Mouse (Mus musculus) lung, postnatal 0 days (tissue): ENCODE measurements at regions not wholly inside any gene's neighbourhood (a gene's known extent, or its start where the extent isn't known, plus 50 kb on each side); places are given as distances from the start of the nearest gene placed in this dataset.

Source experiments
- CTCF ChIP-seq: IDR thresholded peaks from 2 replicates; pipeline ENCODE4 v1.5.1; 2016; ENCODE audit warnings: antibody characterized with exemption, mild to moderate bottlenecking
- EP300 ChIP-seq: IDR thresholded peaks from 2 replicates; pipeline ENCODE4 v1.6.1; 2016; ENCODE audit warnings: antibody characterized with exemption, mild to moderate bottlenecking, control low read depth

DNA sequence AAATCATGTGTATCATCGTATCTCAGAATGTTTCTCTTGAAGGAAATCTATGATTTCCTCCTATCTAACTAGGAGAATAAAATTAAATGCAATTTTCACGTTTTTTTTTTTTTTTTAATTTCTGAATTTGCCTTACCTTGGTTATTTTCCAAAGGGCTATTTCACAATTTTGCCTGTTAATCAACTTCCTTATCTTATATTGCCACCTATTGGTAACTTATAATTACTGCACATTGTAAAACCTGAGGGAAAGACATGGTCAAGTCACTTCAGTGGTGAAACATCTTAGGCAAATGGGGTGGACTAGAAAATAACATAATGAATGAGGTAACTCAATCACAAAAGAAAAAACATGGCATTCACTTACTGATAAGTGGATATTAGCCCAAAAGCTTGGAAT lies 232.0 kb downstream of the Nap1l3 start:
- TF ChIP-seq CTCF (peak; percentile 15), EP300 (no peak)
